Mouse (Mus musculus): ENCODE data around the gene Zzz3. TPM values are rescaled to one million over a fixed set of nuclear protein-coding genes. Genes with fewer than 3 reads are reported as not detected.
A peak's percentile ranks its signal among the peaks of the same experiment; 100 is the strongest.

The Zzz3 gene
- polyA plus RNA-seq, 1 experiment: 58.4 TPM

GRCm38 (mm10) chr3:152405420-152405819 is 10.1 kb downstream of the Zzz3 start:
- H3K4me1 ChIP-seq (ENCODE audit: control insufficient read depth, insufficient read depth, low read length): peaks cover 9% of the 10 kb centered on the region
- TF ChIP-seq EP300 (IDR thresholded peaks at IDR 0.05; ENCODE audit: insufficient read depth, low read depth, low read length) (no peak), POLR2A (IDR thresholded peaks at IDR 0.05; ENCODE audit: insufficient read depth, low read length) (no peak), CTCF (IDR thresholded peaks at IDR 0.05; ENCODE audit: low read depth, low read length) (no peak)

GRCm38 (mm10) chr3:152405978-152406640 is 10.8 kb downstream of the Zzz3 start:
- no peak for TF ChIP-seq EP300 (IDR thresholded peaks at IDR 0.05; ENCODE audit: insufficient read depth, low read depth, low read length)
- no peak for TF ChIP-seq POLR2A (IDR thresholded peaks at IDR 0.05; ENCODE audit: insufficient read depth, low read length)
- no peak for TF ChIP-seq CTCF (IDR thresholded peaks at IDR 0.05; ENCODE audit: low read depth, low read length)
- Histone ChIP-seq H3K36me3 (ENCODE audit: control insufficient read depth, insufficient read depth, low read length, poor library complexity, severe bottlenecking) (no peaks in the 10 kb centered on the region), H3K4me1 (ENCODE audit: control insufficient read depth, insufficient read depth, low read length) (peaks cover 7% of the 10 kb centered on the region), H3K4me3 (ENCODE audit: low read depth, low read length) (no peak overlapping the region), H3K9ac (ENCODE audit: low read depth, poor library complexity, severe bottlenecking) (0 out of 2 replicates have a peak overlapping the region, but pooled peaks have one; percentile 44), H3K9me3 (replicated peaks; ENCODE audit: control insufficient read depth, insufficient read depth, low read length, poor library complexity, severe bottlenecking) (no peaks in the 10 kb centered on the region), H3K27me3 (ENCODE audit: control insufficient read depth, insufficient read depth, low read length, poor library complexity, severe bottlenecking) (no peaks in the 10 kb centered on the region), H3K27ac (ENCODE audit: insufficient read depth, low read length) (peak overlapping the region; percentile 95)

More at GRCm38 (mm10) chr3:152405420-152405819, 10.1 kb downstream of the Zzz3 start:
- Histone ChIP-seq H3K27me3 (ENCODE audit: control insufficient read depth, insufficient read depth, low read length, poor library complexity, severe bottlenecking) (no peaks in the 10 kb centered on the region), H3K27ac (ENCODE audit: insufficient read depth, low read length) (peak overlapping the region; percentile 12; the same call in 1 of the 2 replicates), H3K9me3 (replicated peaks; ENCODE audit: control insufficient read depth, insufficient read depth, low read length, poor library complexity, severe bottlenecking) (no peaks in the 10 kb centered on the region), H3K36me3 (ENCODE audit: control insufficient read depth, insufficient read depth, low read length, poor library complexity, severe bottlenecking) (no peaks in the 10 kb centered on the region), H3K9ac (ENCODE audit: low read depth, poor library complexity, severe bottlenecking) (no peak overlapping the region), H3K4me3 (ENCODE audit: low read depth, low read length) (no peak overlapping the region)

GRCm38 (mm10) chr3:152410980-152411551 is 15.8 kb downstream of the Zzz3 start:
- H3K36me3 ChIP-seq (ENCODE audit: control insufficient read depth, insufficient read depth, low read length, poor library complexity, severe bottlenecking): no peaks in the 10 kb centered on the region
- no peak for TF ChIP-seq POLR2A (IDR thresholded peaks at IDR 0.05; ENCODE audit: insufficient read depth, low read length)
- TF ChIP-seq EP300 (IDR thresholded peaks at IDR 0.05; ENCODE audit: insufficient read depth, low read depth, low read length): no peak
- no peak for TF ChIP-seq CTCF (IDR thresholded peaks at IDR 0.05; ENCODE audit: low read depth, low read length)
- H3K27ac ChIP-seq (ENCODE audit: insufficient read depth, low read length): no peak overlapping the region
- no peak overlapping the region for H3K9ac ChIP-seq (ENCODE audit: low read depth, poor library complexity, severe bottlenecking)
- H3K4me3 ChIP-seq (ENCODE audit: low read depth, low read length): no peak overlapping the region
- no peaks in the 10 kb centered on the region for H3K4me1 ChIP-seq (ENCODE audit: control insufficient read depth, insufficient read depth, low read length)
- H3K9me3 ChIP-seq (replicated peaks; ENCODE audit: control insufficient read depth, insufficient read depth, low read length, poor library complexity, severe bottlenecking): no peaks in the 10 kb centered on the region
- no peaks in the 10 kb centered on the region for H3K27me3 ChIP-seq (ENCODE audit: control insufficient read depth, insufficient read depth, low read length, poor library complexity, severe bottlenecking)

GRCm38 (mm10) chr3:152412362-152412761 is 17.1 kb downstream of the Zzz3 start:
- H3K27ac ChIP-seq (ENCODE audit: insufficient read depth, low read length): no peak overlapping the region
- H3K27me3 ChIP-seq (ENCODE audit: control insufficient read depth, insufficient read depth, low read length, poor library complexity, severe bottlenecking): no peaks in the 10 kb centered on the region
- no peaks in the 10 kb centered on the region for H3K36me3 ChIP-seq (ENCODE audit: control insufficient read depth, insufficient read depth, low read length, poor library complexity, severe bottlenecking)
- H3K9me3 ChIP-seq (replicated peaks; ENCODE audit: control insufficient read depth, insufficient read depth, low read length, poor library complexity, severe bottlenecking): no peaks in the 10 kb centered on the region
- H3K4me3 ChIP-seq (ENCODE audit: low read depth, low read length): no peak overlapping the region
- H3K9ac ChIP-seq (ENCODE audit: low read depth, poor library complexity, severe bottlenecking): no peak overlapping the region
- no peak for TF ChIP-seq EP300 (IDR thresholded peaks at IDR 0.05; ENCODE audit: insufficient read depth, low read depth, low read length)
- TF ChIP-seq CTCF (IDR thresholded peaks at IDR 0.05; ENCODE audit: low read depth, low read length): no peak
- TF ChIP-seq POLR2A (IDR thresholded peaks at IDR 0.05; ENCODE audit: insufficient read depth, low read length): no peak
- H3K4me1 ChIP-seq (ENCODE audit: control insufficient read depth, insufficient read depth, low read length): no peaks in the 10 kb centered on the region

- Histone ChIP-seq H3K4me1 (ENCODE audit: control insufficient read depth, insufficient read depth, low read length) (no peaks in the 10 kb centered on the region), H3K27me3 (ENCODE audit: control insufficient read depth, insufficient read depth, low read length, poor library complexity, severe bottlenecking) (no peaks in the 10 kb centered on the region), H3K27ac (ENCODE audit: insufficient read depth, low read length) (no peak overlapping the region), H3K4me3 (ENCODE audit: low read depth, low read length) (no peak overlapping the region), H3K9ac (ENCODE audit: low read depth, poor library complexity, severe bottlenecking) (no peak overlapping the region), H3K9me3 (replicated peaks; ENCODE audit: control insufficient read depth, insufficient read depth, low read length, poor library complexity, severe bottlenecking) (no peaks in the 10 kb centered on the region), H3K36me3 (ENCODE audit: control insufficient read depth, insufficient read depth, low read length, poor library complexity, severe bottlenecking) (peaks cover 27% of the 10 kb centered on the region)
- TF ChIP-seq POLR2A (IDR thresholded peaks at IDR 0.05; ENCODE audit: insufficient read depth, low read length) (no peak), EP300 (IDR thresholded peaks at IDR 0.05; ENCODE audit: insufficient read depth, low read depth, low read length) (no peak), CTCF (IDR thresholded peaks at IDR 0.05; ENCODE audit: low read depth, low read length) (no peak)
Observed at GRCm38 (mm10) chr3:152428925-152429324, 33.7 kb downstream of the Zzz3 start.

GRCm38 (mm10) chr3:152432677-152433076 is 37.4 kb downstream of the Zzz3 start:
- H3K9ac ChIP-seq (ENCODE audit: low read depth, poor library complexity, severe bottlenecking): no peak overlapping the region
- no peak overlapping the region for H3K4me3 ChIP-seq (ENCODE audit: low read depth, low read length)
- no peak overlapping the region for H3K27ac ChIP-seq (ENCODE audit: insufficient read depth, low read length)
- H3K4me1 ChIP-seq (ENCODE audit: control insufficient read depth, insufficient read depth, low read length): no peaks in the 10 kb centered on the region
- H3K36me3 ChIP-seq (ENCODE audit: control insufficient read depth, insufficient read depth, low read length, poor library complexity, severe bottlenecking): peaks cover 17% of the 10 kb centered on the region
- TF ChIP-seq EP300 (IDR thresholded peaks at IDR 0.05; ENCODE audit: insufficient read depth, low read depth, low read length) (no peak), POLR2A (IDR thresholded peaks at IDR 0.05; ENCODE audit: insufficient read depth, low read length) (no peak), CTCF (IDR thresholded peaks at IDR 0.05; ENCODE audit: low read depth, low read length) (no peak)
- H3K9me3 ChIP-seq (replicated peaks; ENCODE audit: control insufficient read depth, insufficient read depth, low read length, poor library complexity, severe bottlenecking): no peaks in the 10 kb centered on the region
- no peaks in the 10 kb centered on the region for H3K27me3 ChIP-seq (ENCODE audit: control insufficient read depth, insufficient read depth, low read length, poor library complexity, severe bottlenecking)

All from ES-Bruce4 (cell line).